In genomic region chr4:100879414-100879813, GRCm38 (mm10) we compare ENCODE assay signal across 31 mouse cellular contexts.
DNase-seq lines count a peak whose midpoint lies in the region; ATAC-seq and TF ChIP-seq lines count a peak whose summit lies in the region.
"Had no signal": no experiment of that assay in that cellular context is flagged by ENCODE, and none has a peak within 500 bp of the region (broad histone marks: within the 10 kb centered on the region; RNA-seq: fewer than 3 reads in every experiment).

No protein-coding gene starts in this region.

- no peaks in the 10 kb centered on the region for H3K36me3 ChIP-seq in heart, embryonic 14.5 days (ENCODE audit: control insufficient read depth, insufficient read depth, low read length)
- H3K36me3 ChIP-seq in kidney, embryonic 16.5 days (ENCODE audit: insufficient read depth, low read length): peaks cover 6% of the 10 kb centered on the region; the same call in 1 of the 2 replicates
- H3K36me3 ChIP-seq in lung, postnatal 0 days (ENCODE audit: insufficient read depth, low read length): no peaks in the 10 kb centered on the region
- H3K36me3 ChIP-seq: hindbrain, embryonic 12.5 days; kidney, embryonic 15.5 days; lung, embryonic 15.5 days; midbrain, embryonic 12.5 days; neural tube, embryonic 12.5 days had no signal

- H3K9ac ChIP-seq in heart, embryonic 14.5 days (ENCODE audit: low read length): no peak overlapping the region
- H3K9ac ChIP-seq in kidney, embryonic 16.5 days (replicated peaks; ENCODE audit: low read length): no peak overlapping the region
- H3K9ac ChIP-seq in lung, postnatal 0 days (replicated peaks; ENCODE audit: low read depth): no peak overlapping the region
- H3K9ac ChIP-seq: hindbrain, embryonic 12.5 days; kidney, embryonic 15.5 days; liver, embryonic 14.5 days; lung, embryonic 15.5 days; midbrain, embryonic 12.5 days; neural tube, embryonic 12.5 days had no signal

- ATAC-seq in heart, embryonic 14.5 days (ENCODE audit: insufficient number of reproducible peaks, insufficient read depth, low FRiP score, low read depth): no peak
- ATAC-seq in kidney, embryonic 16.5 days (ENCODE audit: low FRiP score, low TSS enrichment): peak; percentile 59; the same call in 1 of the 2 replicates
- peak; percentile 55 for ATAC-seq in lung, postnatal 0 days
- ATAC-seq: forebrain, embryonic 16.5 days; hindbrain, postnatal 0 days; Patski had no signal

- 83% methylated on average over 8 of the region's 8 CpGs for WGBS in heart, embryonic 14.5 days
- 26% methylated on average over 8 of the region's 8 CpGs for WGBS in kidney, embryonic 16.5 days
- 26% methylated on average over 8 of the region's 8 CpGs for WGBS in lung, postnatal 0 days

- no peak for DNase-seq in heart, adult 9 months (ENCODE audit: low spot score in 2 of 2)
- DNase-seq in kidney, postnatal 36 days: no peak
- peak; percentile 45 for DNase-seq in lung, postnatal 0 days (ENCODE audit: low spot score)
- no peak for DNase-seq in lung, postnatal 36 days
- no peak for DNase-seq in cerebellum, postnatal 4 days (ENCODE audit: low spot score in 2 of 2)
- DNase-seq: adrenal gland, postnatal 10 days; cerebellum, adult 8-10 months; cerebellum, postnatal 25 days; gastrocnemius, adult 2 months; gastrocnemius, postnatal 36 days; heart, adult 18-20 months; kidney, adult 18-20 months; layer of hippocampus, postnatal 36 days; left cerebral cortex, postnatal 4 days; right cerebral cortex, adult 18-20 months; spleen, adult 18-20 months; thymus, adult 2 months; thymus, postnatal 36 days had no signal

- 0 out of 2 replicates have a peak, but pooled peaks have one; percentile 13 for TF ChIP-seq EP300 in lung, postnatal 0 days (IDR thresholded peaks at IDR 0.05)

- H3K27me3 ChIP-seq in heart, embryonic 14.5 days (ENCODE audit: control insufficient read depth, insufficient read depth, low read length): no peaks in the 10 kb centered on the region
- no peaks in the 10 kb centered on the region for H3K27me3 ChIP-seq in kidney, embryonic 16.5 days (ENCODE audit: insufficient read depth, low read length)
- 0 out of 2 replicates have a peak, but pooled peaks cover 2% of the 10 kb centered on the region for H3K27me3 ChIP-seq in lung, postnatal 0 days (replicated peaks; ENCODE audit: insufficient read depth, low read length)
- H3K27me3 ChIP-seq: hindbrain, embryonic 12.5 days; kidney, embryonic 15.5 days; lung, embryonic 15.5 days; midbrain, embryonic 12.5 days; neural tube, embryonic 12.5 days; Patski had no signal

- TF ChIP-seq CTCF in lung, postnatal 0 days (IDR thresholded peaks at IDR 0.05): no peak

- H3K27ac ChIP-seq in heart, embryonic 14.5 days (replicated peaks in 1 of 2; ENCODE audit: control insufficient read depth in 1 of 2, insufficient read depth in 1 of 2, low read depth in 2 of 2, low read length in 2 of 2): peak overlapping the region; percentile 65 to 70; a peak in 3 of 4 replicates
- no peak overlapping the region; the same call in 1 of the 2 replicates for H3K27ac ChIP-seq in kidney, embryonic 16.5 days (ENCODE audit: low read length)
- H3K27ac ChIP-seq in lung, postnatal 0 days (ENCODE audit: low read length): no peak overlapping the region
- H3K27ac ChIP-seq: gastrocnemius, adult 2 months; hindbrain, embryonic 12.5 days; hindbrain, postnatal 0 days; kidney, embryonic 15.5 days; liver, embryonic 14.5 days; lung, embryonic 15.5 days; midbrain, embryonic 12.5 days; neural tube, embryonic 12.5 days had no signal

- no peak overlapping the region for H3K4me2 ChIP-seq in heart, embryonic 14.5 days (ENCODE audit: low read length)
- H3K4me2 ChIP-seq in kidney, embryonic 16.5 days (replicated peaks; ENCODE audit: low read depth, low read length): no peak overlapping the region
- H3K4me2 ChIP-seq in lung, postnatal 0 days (replicated peaks; ENCODE audit: low read depth, low read length): no peak overlapping the region
- H3K4me2 ChIP-seq: hindbrain, embryonic 12.5 days; kidney, embryonic 15.5 days; lung, embryonic 15.5 days; midbrain, embryonic 12.5 days; neural tube, embryonic 12.5 days had no signal

- peaks cover 5 to 18% of the 10 kb centered on the region in 2 experiments for H3K4me1 ChIP-seq in heart, embryonic 14.5 days (ENCODE audit: control insufficient read depth in 2 of 2, insufficient read depth in 2 of 2, low read length in 2 of 2)
- H3K4me1 ChIP-seq in kidney, embryonic 16.5 days (ENCODE audit: insufficient read depth, low read length): peaks cover 10% of the 10 kb centered on the region
- H3K4me1 ChIP-seq in lung, postnatal 0 days (ENCODE audit: insufficient read depth, low read depth, low read length): no peaks in the 10 kb centered on the region
- H3K4me1 ChIP-seq: neural tube, embryonic 12.5 days had no signal

- no peaks in the 10 kb centered on the region for H3K9me3 ChIP-seq in heart, embryonic 14.5 days (ENCODE audit: control insufficient read depth, low read length)
- no peaks in the 10 kb centered on the region for H3K9me3 ChIP-seq in kidney, embryonic 16.5 days (ENCODE audit: low read length)
- no peaks in the 10 kb centered on the region for H3K9me3 ChIP-seq in lung, postnatal 0 days (ENCODE audit: low read length)
- H3K9me3 ChIP-seq: hindbrain, embryonic 12.5 days; kidney, embryonic 15.5 days; lung, embryonic 15.5 days; midbrain, embryonic 12.5 days; neural tube, embryonic 12.5 days had no signal

- H3K4me3 ChIP-seq in heart, embryonic 14.5 days (ENCODE audit: control insufficient read depth in 1 of 2, insufficient read depth in 1 of 2, low read depth in 1 of 2, low read length in 2 of 2): no peak overlapping the region
- H3K4me3 ChIP-seq in kidney, embryonic 16.5 days (ENCODE audit: low read length): no peak overlapping the region
- no peak overlapping the region for H3K4me3 ChIP-seq in lung, postnatal 0 days (ENCODE audit: low read depth, low read length)
- H3K4me3 ChIP-seq: erythroblast, embryonic 14.5 days; gastrocnemius, adult 2 months; hindbrain, embryonic 12.5 days; kidney, embryonic 15.5 days; lung, embryonic 15.5 days; midbrain, embryonic 12.5 days; myocyte; neural tube, embryonic 12.5 days had no signal

Comparison
In these comparisons a context has a peak if more than half of its experiments do, and no peak if none do; other contexts are left out.
1. H3K27ac ChIP-seq: peak in heart, embryonic 14.5 days (2 of 2); none in kidney, embryonic 16.5 days (single experiment) and lung, postnatal 0 days (single experiment).